Mouse (Mus musculus): ENCODE measurements around the gene 2010300C02Rik.

The 2010300C02Rik gene

DNA sequence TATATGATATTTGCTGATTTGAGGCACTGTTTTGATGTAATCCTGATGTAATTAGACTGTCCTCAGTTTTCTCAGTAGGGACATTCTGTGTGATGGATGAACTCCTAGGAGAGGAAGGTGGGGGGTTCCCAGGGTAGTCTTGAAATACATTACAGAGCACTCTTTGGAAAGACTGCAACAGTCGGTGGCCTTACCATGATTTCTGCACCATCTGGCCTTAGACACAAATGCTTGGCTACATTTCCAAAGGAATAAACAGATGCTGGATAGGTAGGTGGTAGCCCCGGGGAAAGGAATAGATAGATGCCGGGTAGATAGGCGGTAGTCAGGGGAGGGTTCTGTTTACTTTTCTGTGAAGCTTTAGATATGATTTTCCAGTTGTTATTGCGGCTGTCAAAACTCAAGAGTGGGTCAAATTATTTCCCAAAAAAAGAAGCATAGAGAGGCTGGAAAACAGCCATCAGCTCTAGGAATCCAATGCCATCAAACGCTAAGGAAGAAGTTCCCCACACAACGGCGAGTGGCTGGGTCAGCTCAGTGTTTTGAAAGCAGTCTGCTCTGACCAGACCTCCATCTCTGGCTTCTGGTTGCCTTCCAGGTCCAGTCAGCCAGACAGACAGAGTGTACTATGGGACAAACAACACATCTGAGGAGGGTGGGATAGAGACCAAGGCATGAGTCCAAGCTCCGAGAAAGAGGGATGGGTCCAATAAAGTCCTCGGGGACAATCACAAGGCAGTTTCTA, 147.2 kb downstream of the 2010300C02Rik start:
- DNase-seq (ENCODE audit: low spot score in 2 of 2), result no peak

DNA sequence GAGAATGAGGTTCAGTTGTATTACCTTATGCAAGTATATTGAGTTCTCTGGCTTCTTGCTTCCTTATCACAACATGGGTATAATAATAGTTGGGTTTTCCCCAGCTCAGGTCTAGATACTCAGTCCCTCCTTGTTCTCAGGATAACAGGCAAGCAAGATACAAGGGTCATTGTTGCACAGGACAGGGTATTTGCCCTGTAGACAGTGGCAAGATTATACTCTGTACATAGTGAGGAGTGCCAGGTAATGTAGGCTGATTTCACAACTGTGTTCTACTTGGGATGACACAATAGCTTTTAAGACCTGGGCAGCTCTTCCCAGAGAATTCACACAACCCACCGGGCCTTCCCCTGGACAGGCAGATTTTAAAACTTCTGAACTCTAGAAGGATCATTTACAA, 151.5 kb downstream of the 2010300C02Rik start:
- DNase-seq (ENCODE audit: low spot score in 2 of 2), result no peak

DNA sequence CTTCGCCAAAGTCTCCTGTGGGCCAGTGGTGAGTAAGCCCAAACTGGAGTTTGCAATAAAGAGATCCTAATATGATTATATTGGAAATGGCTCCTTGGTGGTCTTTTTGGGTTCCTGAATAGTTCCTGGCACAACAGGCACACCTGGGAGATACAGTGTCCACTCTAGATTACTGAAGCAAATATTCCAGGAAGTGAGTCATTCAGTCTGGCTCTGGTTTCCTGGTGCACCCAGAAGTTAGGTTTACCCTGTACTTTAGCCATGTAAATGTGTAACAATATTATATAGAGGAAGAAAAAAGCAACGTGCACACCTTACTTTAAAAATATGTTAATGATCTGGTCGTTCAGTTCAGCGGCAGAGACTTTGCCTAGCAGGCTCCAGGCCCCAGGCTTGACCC, 153.1 kb downstream of the 2010300C02Rik start:
- DNase-seq (ENCODE audit: low spot score in 2 of 2), result no peak

DNA sequence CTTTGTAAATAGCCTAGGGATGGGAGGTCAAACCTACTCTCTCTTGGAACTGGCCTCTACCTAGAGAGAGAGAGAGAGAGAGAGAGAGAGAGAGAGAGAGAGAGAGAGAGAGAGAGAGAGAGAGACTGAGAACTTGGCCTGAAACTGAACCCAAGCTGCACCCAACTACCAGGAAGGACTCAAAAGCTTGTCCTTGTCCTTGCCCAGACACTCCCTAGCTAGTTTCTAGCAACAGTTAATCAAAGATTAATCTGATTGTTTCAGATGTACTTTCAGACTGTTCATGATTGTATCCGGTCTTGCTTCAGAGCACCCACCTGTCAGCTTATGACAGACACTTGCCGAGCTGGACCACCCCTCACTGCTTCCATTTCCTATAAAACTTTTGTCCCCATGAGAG, 153.5 kb downstream of the 2010300C02Rik start:
- DNase-seq (ENCODE audit: low spot score in 2 of 2), result peak in 1 of 2 experiments; percentile 19

DNA sequence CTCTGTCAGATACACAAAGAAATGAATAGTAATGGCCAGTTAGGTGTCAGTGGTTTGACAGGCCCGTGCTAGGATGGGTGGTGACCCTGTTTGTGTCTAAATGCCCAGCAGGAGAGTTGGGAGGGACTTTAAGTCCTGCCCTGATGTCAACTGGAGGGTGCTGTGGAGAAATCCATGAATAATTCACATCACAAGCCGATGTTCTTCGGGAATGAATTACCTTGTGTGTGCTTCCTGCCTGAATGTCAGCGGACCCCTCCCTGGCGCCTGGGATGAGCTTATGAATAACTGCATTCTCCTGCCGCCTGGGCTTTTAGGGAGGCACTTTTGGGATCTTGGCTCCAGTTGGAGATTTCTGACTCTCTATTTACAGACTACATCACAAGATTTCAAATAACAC, 154.5 kb downstream of the 2010300C02Rik start:
- peak in 1 of 2 experiments; percentile 12 for DNase-seq (ENCODE audit: low spot score in 2 of 2)

DNA sequence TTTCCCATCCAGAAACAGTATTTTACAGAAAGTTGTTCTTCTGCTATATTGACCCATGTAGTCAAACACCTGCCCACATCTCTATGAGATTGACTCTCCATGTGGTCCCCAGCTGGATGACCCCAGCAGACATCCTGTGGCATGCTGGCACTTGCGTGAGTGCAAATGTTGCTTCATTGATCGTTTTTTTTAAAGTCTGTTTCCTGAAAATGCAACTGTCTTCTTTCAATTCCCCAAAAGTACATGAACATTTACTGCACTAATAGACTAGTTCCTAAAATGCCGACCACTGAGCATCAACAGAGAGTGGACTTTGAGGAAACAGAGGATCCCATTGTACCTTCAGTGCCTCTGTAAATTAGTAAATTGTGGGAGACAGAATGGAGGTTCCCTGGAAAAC, 157.9 kb downstream of the 2010300C02Rik start:
- DNase-seq (ENCODE audit: low spot score in 2 of 2), result no peak
